Mouse (Mus musculus): ENCODE results near the gene Bod1l. TPM values are rescaled to one million over a fixed set of nuclear protein-coding genes. Genes with fewer than 3 reads are reported as not detected.

Bod1l gene
- polyA plus RNA-seq, 1 experiment from 2014 or later = 26.6 TPM

DNA sequence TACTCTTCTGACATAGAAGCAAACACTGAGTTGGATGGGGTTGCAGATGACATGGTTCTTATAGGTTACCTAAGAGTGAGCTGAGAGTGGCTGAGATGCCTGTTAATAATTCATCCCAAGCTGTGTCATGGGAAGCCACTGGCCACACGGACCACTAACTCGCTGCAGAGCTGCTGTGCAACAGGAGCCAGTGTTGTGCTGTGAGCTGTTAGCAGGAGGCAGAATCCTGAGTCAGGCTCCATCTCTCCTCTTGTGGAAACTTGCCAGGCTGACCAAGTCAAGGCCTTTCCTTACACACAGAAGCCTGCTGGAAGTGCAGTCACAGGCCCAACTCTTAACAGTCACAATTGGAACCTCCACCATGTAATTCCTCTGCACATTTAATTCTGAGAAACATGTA is 53.6 kb downstream of the Bod1l start:
- Histone ChIP-seq H3K27me3 (no peaks in the 10 kb centered on the region), H3K4me1 (replicated peaks) (no peaks in the 10 kb centered on the region), H3K4me3 (no peak overlapping the region), H3K36me3 (peaks cover 65% of the 10 kb centered on the region), H3K9ac (no peak overlapping the region), H3K27ac (replicated peaks) (no peak overlapping the region), H3K9me3 (no peaks in the 10 kb centered on the region), H3K4me2 (no peak overlapping the region)
- no peak for ATAC-seq (ENCODE audit: low FRiP score, low read depth)
- WGBS = 88% methylated on average over 2 of the region's 2 CpGs

DNA sequence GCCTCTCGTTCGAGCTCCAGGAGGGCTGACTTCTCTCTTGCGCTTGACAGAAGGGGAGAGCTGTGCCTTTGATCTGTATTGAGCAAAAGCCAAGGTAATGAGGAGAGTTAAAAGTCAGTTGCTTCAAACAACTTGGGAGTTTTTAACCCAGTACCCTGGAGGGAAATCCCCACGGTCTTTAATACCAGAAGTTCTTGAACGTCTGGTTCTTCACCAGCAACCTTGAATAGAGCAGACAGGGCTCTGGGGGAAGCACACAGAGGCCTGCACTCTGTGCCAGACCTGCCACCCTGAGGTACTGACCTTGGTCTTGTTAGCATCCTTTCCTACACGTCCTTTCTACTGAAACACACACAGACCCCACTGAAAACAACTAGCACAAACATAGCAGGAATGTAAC is 55.2 kb downstream of the Bod1l start:
- Histone ChIP-seq H3K27me3 (no peaks in the 10 kb centered on the region), H3K36me3 (peaks cover 61% of the 10 kb centered on the region), H3K9ac (no peak overlapping the region), H3K9me3 (no peaks in the 10 kb centered on the region), H3K4me1 (replicated peaks) (no peaks in the 10 kb centered on the region), H3K27ac (replicated peaks) (no peak overlapping the region), H3K4me3 (no peak overlapping the region), H3K4me2 (no peak overlapping the region)
- WGBS = 81% methylated on average over 6 of the region's 6 CpGs
- ATAC-seq (ENCODE audit: low FRiP score, low read depth) = no peak

DNA sequence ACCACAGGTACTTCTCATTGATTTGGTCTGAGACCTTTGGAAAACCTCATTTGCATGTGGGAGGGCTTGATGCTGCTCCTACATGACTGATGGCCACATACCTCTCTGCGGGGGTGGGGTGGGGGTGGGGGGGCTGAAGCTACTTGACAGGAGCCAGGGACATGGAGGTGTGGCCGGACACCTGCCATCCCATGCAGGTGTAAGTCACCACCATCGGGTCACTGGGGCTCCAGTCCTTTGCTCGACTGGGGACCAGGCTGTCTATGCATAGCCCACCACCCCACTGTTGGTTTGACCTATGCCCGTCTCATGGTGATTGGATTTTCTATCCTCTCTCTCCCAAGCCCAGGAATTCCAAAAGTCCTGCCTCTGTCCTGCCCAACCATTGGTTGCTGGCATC is 62.2 kb downstream of the Bod1l start:
- 0 out of 2 replicates have a peak, but pooled peaks have one; percentile 34 for ATAC-seq (ENCODE audit: low FRiP score, low read depth)

DNA sequence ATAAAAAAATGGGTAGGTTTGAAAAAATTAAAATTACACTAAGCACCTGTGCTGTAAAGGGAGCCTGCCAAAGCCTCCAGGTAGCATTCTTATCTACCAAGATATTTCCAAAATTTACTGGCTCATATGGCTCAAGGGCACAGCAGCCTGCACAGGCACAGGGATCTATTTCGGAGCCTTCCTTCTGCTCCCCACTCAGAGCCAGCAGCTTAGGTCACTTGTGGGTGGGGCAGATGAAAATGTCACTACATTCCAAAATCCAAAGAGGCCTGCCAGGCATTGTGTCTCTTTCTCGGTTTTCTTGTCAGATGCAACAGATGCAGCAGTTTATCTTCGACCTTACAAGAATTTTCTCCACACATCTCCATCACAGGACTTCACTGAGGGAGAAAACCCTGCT is 64.1 kb downstream of the Bod1l start:
- Histone ChIP-seq H3K27ac (replicated peaks) (no peak overlapping the region), H3K9me3 (no peaks in the 10 kb centered on the region), H3K4me1 (replicated peaks) (no peaks in the 10 kb centered on the region), H3K9ac (no peak overlapping the region), H3K4me3 (no peak overlapping the region), H3K27me3 (no peaks in the 10 kb centered on the region), H3K36me3 (peaks cover 4% of the 10 kb centered on the region), H3K4me2 (no peak overlapping the region)
- WGBS = 85% methylated on average over 3 of the region's 3 CpGs
- no peak for ATAC-seq (ENCODE audit: low FRiP score, low read depth)

More for the DNA sequence above, 62.2 kb downstream of the Bod1l start:
- H3K27ac ChIP-seq (replicated peaks) = no peak overlapping the region
- no peaks in the 10 kb centered on the region for H3K9me3 ChIP-seq
- no peak overlapping the region for H3K4me3 ChIP-seq
- H3K4me2 ChIP-seq = no peak overlapping the region
- H3K9ac ChIP-seq = no peak overlapping the region
- H3K27me3 ChIP-seq = no peaks in the 10 kb centered on the region
- no peaks in the 10 kb centered on the region for H3K4me1 ChIP-seq (replicated peaks)
- WGBS = 91% methylated on average over 5 of the region's 5 CpGs
- peaks cover 22% of the 10 kb centered on the region for H3K36me3 ChIP-seq

DNA sequence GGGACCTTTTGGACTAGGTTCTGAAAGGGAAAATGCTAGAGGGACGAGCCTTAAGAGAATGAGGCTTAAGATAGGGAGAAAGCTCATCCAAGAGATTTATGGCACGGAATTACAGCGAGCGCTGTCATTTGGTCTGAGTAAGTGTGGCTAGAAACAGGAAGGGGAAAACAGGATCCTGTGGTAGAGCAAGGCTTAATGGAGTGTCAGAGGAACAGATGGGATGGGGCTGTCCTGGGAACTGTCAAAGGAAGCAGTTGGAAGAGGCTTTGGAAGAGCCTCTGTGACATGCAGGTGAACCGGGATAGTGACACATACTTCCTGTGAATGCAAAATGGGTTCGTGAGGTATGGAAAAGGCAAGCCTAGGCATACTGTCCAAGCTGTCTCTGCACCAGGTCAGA is 68.4 kb downstream of the Bod1l start:
- H3K36me3 ChIP-seq = no peaks in the 10 kb centered on the region
- H3K9ac ChIP-seq = no peak overlapping the region
- no peaks in the 10 kb centered on the region for H3K4me1 ChIP-seq (replicated peaks)
- no peak for ATAC-seq (ENCODE audit: low FRiP score, low read depth)
- H3K9me3 ChIP-seq = no peaks in the 10 kb centered on the region
- H3K4me3 ChIP-seq = no peak overlapping the region
- H3K27ac ChIP-seq (replicated peaks) = no peak overlapping the region
- 72% methylated on average over 6 of the region's 6 CpGs for WGBS
- H3K4me2 ChIP-seq = no peak overlapping the region
- H3K27me3 ChIP-seq = 0 out of 2 replicates have a peak, but pooled peaks cover 3% of the 10 kb centered on the region

DNA sequence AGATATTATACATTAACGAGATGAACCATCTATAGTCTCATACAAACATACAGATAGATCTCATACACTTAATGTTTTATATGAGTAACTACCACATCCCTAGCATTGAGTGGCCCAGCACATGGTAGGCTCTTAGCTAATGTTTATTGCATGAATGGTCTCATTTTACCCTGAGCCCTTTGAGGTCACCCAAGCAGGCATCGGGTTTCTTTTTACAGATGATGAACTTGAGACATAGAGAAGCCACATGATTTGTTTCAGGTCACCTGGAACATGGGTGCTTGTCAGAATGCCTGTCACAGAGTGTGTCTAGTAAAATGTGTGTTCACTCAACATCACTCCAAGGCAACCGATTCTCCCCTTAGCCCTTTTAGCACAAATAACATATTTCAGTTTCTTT is 68.8 kb downstream of the Bod1l start:
- no peaks in the 10 kb centered on the region for H3K36me3 ChIP-seq
- no peak overlapping the region for H3K9ac ChIP-seq
- ATAC-seq (ENCODE audit: low FRiP score, low read depth) = no peak
- H3K4me2 ChIP-seq = no peak overlapping the region
- H3K4me3 ChIP-seq = no peak overlapping the region
- 81% methylated on average over 3 of the region's 3 CpGs for WGBS
- H3K27me3 ChIP-seq = 0 out of 2 replicates have a peak, but pooled peaks cover 3% of the 10 kb centered on the region
- no peak overlapping the region for H3K27ac ChIP-seq (replicated peaks)
- H3K4me1 ChIP-seq (replicated peaks) = no peaks in the 10 kb centered on the region
- no peaks in the 10 kb centered on the region for H3K9me3 ChIP-seq

DNA sequence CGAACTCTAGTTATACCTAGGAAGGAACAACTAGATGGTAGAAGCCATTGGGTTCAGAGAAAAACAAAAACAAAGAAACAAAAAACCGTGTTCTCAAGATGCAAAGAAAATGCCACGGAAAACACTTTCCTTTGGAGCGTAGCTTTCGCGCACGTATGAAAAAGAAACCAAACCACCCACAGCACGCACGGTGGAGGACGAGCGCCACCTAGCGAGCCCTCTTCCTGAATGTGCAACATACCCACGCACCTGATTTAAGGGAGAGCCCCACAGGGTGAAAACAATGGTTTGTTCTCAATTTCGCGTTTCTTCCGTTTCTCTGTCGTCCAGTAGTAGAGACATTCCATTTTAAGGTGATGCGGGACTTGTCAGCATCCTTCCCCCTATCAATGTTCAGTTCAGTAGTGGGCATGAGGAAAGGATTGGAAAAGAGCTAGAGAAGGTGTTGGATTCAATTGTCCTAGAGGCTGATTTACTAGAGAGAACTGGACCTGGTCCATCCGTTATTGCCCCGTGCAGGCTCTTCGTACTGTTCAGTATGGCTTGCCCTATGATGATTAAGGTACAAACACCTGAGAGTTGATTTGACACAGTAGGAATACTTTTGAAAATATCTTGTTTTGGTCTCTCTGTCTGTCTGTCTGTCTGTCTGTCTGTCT is 75.6 kb downstream of the Bod1l start:
- 5% methylated on average over 21 of the region's 21 CpGs for WGBS
- Histone ChIP-seq H3K27me3 (peaks cover 53% of the 10 kb centered on the region), H3K4me2 (peak overlapping the region; percentile 48), H3K4me1 (replicated peaks) (peaks cover 25% of the 10 kb centered on the region), H3K9ac (no peak overlapping the region), H3K27ac (replicated peaks) (no peak overlapping the region), H3K36me3 (no peaks in the 10 kb centered on the region), H3K4me3 (peak overlapping the region; percentile 24), H3K9me3 (no peaks in the 10 kb centered on the region)
- ATAC-seq (ENCODE audit: low FRiP score, low read depth) = peak; percentile 81

DNA sequence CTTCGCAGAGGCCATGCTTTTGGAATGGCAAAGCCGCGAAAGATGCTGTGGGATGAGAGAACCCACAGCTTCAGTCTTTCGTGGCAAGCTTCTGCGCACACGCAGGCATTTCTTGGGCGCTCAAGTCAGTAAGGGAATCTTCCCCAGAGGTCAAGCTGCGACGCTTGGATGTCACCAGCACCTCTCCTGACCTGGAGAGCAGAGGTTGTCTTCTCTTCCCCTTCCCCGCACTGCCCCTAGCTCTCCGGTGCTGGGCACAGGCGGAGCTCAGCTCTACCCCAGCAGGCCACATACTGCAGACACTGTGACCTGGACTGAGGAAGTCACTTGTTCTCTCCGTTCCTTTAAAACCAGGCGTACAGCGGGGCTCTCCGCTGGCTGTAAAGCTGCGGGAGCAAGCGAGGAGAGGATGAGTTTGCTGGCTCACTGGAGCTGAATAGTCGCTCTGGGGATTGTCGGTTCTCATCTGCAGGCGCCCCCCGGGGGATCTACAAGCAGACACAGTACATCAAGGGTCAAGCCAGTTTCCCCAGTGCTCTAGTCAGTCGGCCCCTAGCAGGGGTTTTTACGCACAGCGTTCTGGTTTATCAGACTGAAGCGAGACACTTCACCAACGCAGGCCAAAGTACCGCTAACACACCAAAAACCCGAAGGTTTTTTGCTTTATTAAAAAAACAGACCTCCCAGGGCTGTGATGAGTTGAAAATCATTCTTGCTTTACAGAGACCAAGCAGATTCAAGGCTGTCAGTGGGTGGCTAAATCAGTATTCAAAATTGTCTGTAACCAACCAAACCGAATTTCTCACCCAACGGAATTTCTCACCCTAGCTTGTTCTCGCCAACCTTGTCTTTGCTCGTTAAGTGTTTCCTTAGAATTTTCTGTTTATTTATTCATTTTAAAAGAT is 76.6 kb downstream of the Bod1l start:
- WGBS = 2% methylated on average over 33 of the region's 33 CpGs
- Histone ChIP-seq H3K4me1 (replicated peaks) (peaks cover 30% of the 10 kb centered on the region), H3K9me3 (no peaks in the 10 kb centered on the region), H3K36me3 (no peaks in the 10 kb centered on the region), H3K27ac (replicated peaks) (no peak overlapping the region), H3K4me3 (peak overlapping the region; percentile 24), H3K27me3 (peaks cover 62% of the 10 kb centered on the region), H3K4me2 (peak overlapping the region; percentile 48), H3K9ac (no peak overlapping the region)
- 0 out of 2 replicates have a peak, but pooled peaks have one; percentile 16 for ATAC-seq (ENCODE audit: low FRiP score, low read depth)

DNA sequence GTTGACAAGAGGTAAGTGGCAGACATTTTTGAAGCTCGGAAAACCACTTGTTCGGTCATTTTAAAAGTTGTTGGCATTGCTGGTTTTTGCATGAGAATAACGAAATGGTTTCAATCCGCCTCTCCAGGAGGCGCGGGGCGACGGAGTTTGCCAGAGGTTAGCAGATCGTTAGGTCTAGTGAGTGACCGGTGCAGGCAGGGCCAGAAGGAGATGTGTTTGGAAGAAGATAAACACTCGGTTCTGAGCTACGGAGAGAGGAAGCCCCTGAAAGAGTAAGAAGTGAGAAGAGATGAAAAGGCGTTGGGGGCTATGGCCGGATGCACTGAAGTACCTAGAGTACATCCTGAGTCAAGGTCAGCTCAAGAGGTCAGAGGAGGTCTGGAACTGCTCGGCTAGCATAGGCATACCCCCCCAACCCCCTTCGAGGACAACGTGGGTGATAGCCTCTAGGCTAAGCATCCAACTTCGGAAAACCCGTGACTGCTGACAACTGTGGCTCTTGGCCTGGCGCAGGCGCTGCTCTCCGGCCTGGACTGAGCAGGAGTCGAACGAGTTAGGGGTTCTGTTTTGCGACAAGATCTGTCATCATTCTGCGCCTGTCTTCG is 77.6 kb downstream of the Bod1l start:
- Histone ChIP-seq H3K27me3 (peaks cover 71% of the 10 kb centered on the region), H3K4me3 (no peak overlapping the region)
- ATAC-seq (ENCODE audit: low FRiP score, low read depth) = no peak

DNA sequence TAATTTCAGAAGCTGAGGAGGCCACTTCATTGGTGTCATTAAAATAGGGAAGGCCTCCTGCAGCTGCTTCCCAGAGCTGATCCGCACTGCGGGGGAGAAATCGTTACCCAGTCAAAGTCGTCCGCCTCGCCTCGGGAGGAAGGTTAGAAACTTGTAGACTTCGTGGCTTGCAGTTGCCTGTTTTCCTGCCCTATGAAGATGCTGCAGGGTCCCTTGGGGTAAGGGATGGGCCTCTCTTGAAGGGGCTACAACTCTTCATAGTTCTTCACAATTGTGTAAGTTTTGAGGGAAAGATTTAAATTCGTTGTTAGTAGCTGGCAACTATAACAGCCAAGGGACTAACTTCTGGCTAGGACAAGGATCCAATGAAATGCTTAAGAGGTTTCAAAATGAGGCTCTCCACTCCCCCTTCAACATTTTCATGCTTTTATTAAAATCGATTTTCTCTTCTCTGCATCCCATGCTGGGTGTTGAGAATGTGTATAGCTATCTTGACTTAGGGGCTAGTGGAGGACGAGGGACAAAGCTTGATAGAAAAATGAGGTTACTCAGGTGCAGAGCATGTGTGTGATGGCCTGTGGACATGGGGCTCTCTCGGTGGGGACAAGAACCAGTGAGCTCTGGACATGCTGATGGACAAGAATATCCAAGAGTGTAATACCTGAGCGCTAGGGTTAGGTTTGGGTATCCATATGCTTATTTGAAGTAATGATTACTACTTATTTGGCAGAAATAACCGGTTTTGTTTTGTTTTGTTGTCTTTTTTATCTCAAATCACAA is 78.3 kb downstream of the Bod1l start:
- no peak overlapping the region for H3K9ac ChIP-seq

More for the DNA sequence above, 77.6 kb downstream of the Bod1l start:
- H3K4me2 ChIP-seq = no peak overlapping the region
- H3K4me1 ChIP-seq (replicated peaks) = peaks cover 34% of the 10 kb centered on the region
- H3K27ac ChIP-seq (replicated peaks) = no peak overlapping the region
- H3K36me3 ChIP-seq = no peaks in the 10 kb centered on the region
- no peak overlapping the region for H3K9ac ChIP-seq
- 3% methylated on average over 27 of the region's 27 CpGs for WGBS
- no peaks in the 10 kb centered on the region for H3K9me3 ChIP-seq

More for the DNA sequence above, 78.3 kb downstream of the Bod1l start:
- ATAC-seq (ENCODE audit: low FRiP score, low read depth) = no peak
- peaks cover 77% of the 10 kb centered on the region for H3K27me3 ChIP-seq
- no peak overlapping the region for H3K4me2 ChIP-seq
- H3K27ac ChIP-seq (replicated peaks) = no peak overlapping the region
- WGBS = under 1% methylated on average over 14 of the region's 14 CpGs
- H3K4me3 ChIP-seq = no peak overlapping the region
- H3K9me3 ChIP-seq = no peaks in the 10 kb centered on the region
- H3K4me1 ChIP-seq (replicated peaks) = peaks cover 39% of the 10 kb centered on the region
- no peaks in the 10 kb centered on the region for H3K36me3 ChIP-seq
